26 mouse cellular contexts compared by ENCODE assay signal in genomic region chr4:56867761-56868160, GRCm38 (mm10). TPM values are rescaled to one million over a fixed set of nuclear protein-coding genes. Genes with fewer than 3 reads are reported as not detected.
DNase-seq lines count a peak whose midpoint lies in the region; ATAC-seq and TF ChIP-seq lines count a peak whose summit lies in the region.
"Had no signal": no experiment of that assay in that cellular context is flagged by ENCODE, and none has a peak within 500 bp of the region (broad histone marks: within the 10 kb centered on the region; RNA-seq: fewer than 3 reads in every experiment).

No protein-coding gene starts in this region.

- H3K27ac ChIP-seq in kidney, adult 2 months (ENCODE audit: insufficient read depth, low read depth, low read length): peak overlapping the region; percentile 80
- peak overlapping the region; percentile 87 for H3K27ac ChIP-seq in kidney, embryonic 15.5 days
- H3K27ac ChIP-seq in neural tube, embryonic 13.5 days (replicated peaks): no peak overlapping the region
- H3K27ac ChIP-seq in neural tube, embryonic 15.5 days (replicated peaks): no peak overlapping the region
- H3K27ac ChIP-seq: forebrain, embryonic 10.5 days; forebrain, embryonic 13.5 days; heart, adult 2 months; heart, embryonic 10.5 days; hindbrain, embryonic 14.5 days had no signal

- H3K4me1 ChIP-seq in kidney, adult 2 months (ENCODE audit: control insufficient read depth, insufficient read depth, low read length): peaks cover 4% of the 10 kb centered on the region; the same call in 1 of the 2 replicates
- H3K4me1 ChIP-seq in kidney, embryonic 15.5 days: peaks cover 44% of the 10 kb centered on the region
- H3K4me1 ChIP-seq in neural tube, embryonic 13.5 days (replicated peaks): peaks cover 16% of the 10 kb centered on the region
- H3K4me1 ChIP-seq in neural tube, embryonic 15.5 days: peaks cover 20% of the 10 kb centered on the region

- no peak for TF ChIP-seq POLR2A in kidney, adult 2 months (IDR thresholded peaks at IDR 0.05; ENCODE audit: low read depth, low read length)

- peak overlapping the region; percentile 28; the same call in 1 of the 2 replicates for H3K4me2 ChIP-seq in kidney, embryonic 15.5 days
- H3K4me2 ChIP-seq in neural tube, embryonic 13.5 days: no peak overlapping the region
- no peak overlapping the region for H3K4me2 ChIP-seq in neural tube, embryonic 15.5 days
- H3K4me2 ChIP-seq: forebrain, embryonic 13.5 days; heart, embryonic 13.5 days; hindbrain, embryonic 14.5 days had no signal

- H3K9me3 ChIP-seq in kidney, embryonic 15.5 days (replicated peaks): no peaks in the 10 kb centered on the region
- no peaks in the 10 kb centered on the region for H3K9me3 ChIP-seq in neural tube, embryonic 13.5 days
- 0 out of 2 replicates have a peak, but pooled peaks cover 2% of the 10 kb centered on the region for H3K9me3 ChIP-seq in neural tube, embryonic 15.5 days (replicated peaks)
- H3K9me3 ChIP-seq: forebrain, embryonic 13.5 days; G1E; heart, embryonic 10.5 days; heart, embryonic 13.5 days had no signal

- WGBS in kidney, adult 2 months: 52% methylated on average over 5 of the region's 5 CpGs
- WGBS in kidney, embryonic 15.5 days: 46% methylated on average over 5 of the region's 5 CpGs
- 72% methylated on average over 5 of the region's 5 CpGs for WGBS in neural tube, embryonic 13.5 days
- 74% methylated on average over 5 of the region's 5 CpGs for WGBS in neural tube, embryonic 15.5 days

- no peak overlapping the region for H3K9ac ChIP-seq in kidney, embryonic 15.5 days
- 0 out of 2 replicates have a peak overlapping the region, but pooled peaks have one; percentile 12 for H3K9ac ChIP-seq in neural tube, embryonic 13.5 days
- no peak overlapping the region for H3K9ac ChIP-seq in neural tube, embryonic 15.5 days (replicated peaks)
- H3K9ac ChIP-seq: forebrain, embryonic 13.5 days; heart, embryonic 13.5 days; hindbrain, embryonic 14.5 days had no signal

- no peaks in the 10 kb centered on the region for H3K27me3 ChIP-seq in kidney, adult 2 months (replicated peaks; ENCODE audit: control insufficient read depth, insufficient read depth, low read length)
- H3K27me3 ChIP-seq in kidney, embryonic 15.5 days: no peaks in the 10 kb centered on the region
- H3K27me3 ChIP-seq in neural tube, embryonic 13.5 days: no peaks in the 10 kb centered on the region
- no peaks in the 10 kb centered on the region for H3K27me3 ChIP-seq in neural tube, embryonic 15.5 days (replicated peaks)
- H3K27me3 ChIP-seq: CH12.LX; forebrain, embryonic 13.5 days; heart, embryonic 13.5 days; Patski had no signal

- TF ChIP-seq CTCF in kidney, adult 2 months (conservative IDR thresholded peaks at IDR 0.05; ENCODE audit: insufficient read depth, insufficient read length, low read depth, low read length): no peak

- peak; percentile 41 for DNase-seq in kidney, adult 2 months
- no peak for DNase-seq in kidney, adult 11 months
- DNase-seq in kidney, postnatal 36 days: no peak
- DNase-seq: adrenal gland, postnatal 10 days; adrenal gland, postnatal 36 days; B cell, adult 2 months; cerebellum, adult 18-20 months; cerebellum, adult 9-10 months; cerebellum, postnatal 14 days; gastrocnemius, postnatal 10 days; gastrocnemius, postnatal 36 days; heart, adult 2 months; heart, postnatal 14 days; heart, postnatal 4 days had no signal

- no peak for ATAC-seq in kidney, embryonic 15.5 days (replicated peaks; ENCODE audit: low FRiP score)
- ATAC-seq in neural tube, embryonic 13.5 days (ENCODE audit: low read depth): no peak
- ATAC-seq in neural tube, embryonic 15.5 days (ENCODE audit: low FRiP score): no peak
- ATAC-seq: forebrain, embryonic 13.5 days; forebrain, embryonic 16.5 days; Patski had no signal

- no peak overlapping the region for H3K4me3 ChIP-seq in kidney, adult 2 months (ENCODE audit: insufficient read depth, low read depth, low read length)
- no peak overlapping the region for H3K4me3 ChIP-seq in kidney, embryonic 15.5 days (replicated peaks)
- no peak overlapping the region for H3K4me3 ChIP-seq in neural tube, embryonic 13.5 days
- no peak overlapping the region for H3K4me3 ChIP-seq in neural tube, embryonic 15.5 days (replicated peaks)
- H3K4me3 ChIP-seq: forebrain, embryonic 10.5 days; forebrain, embryonic 13.5 days; heart, adult 2 months; heart, embryonic 10.5 days; heart, embryonic 13.5 days had no signal

- no peaks in the 10 kb centered on the region; the same call in 1 of the 2 replicates for H3K36me3 ChIP-seq in kidney, adult 2 months (ENCODE audit: control insufficient read depth, insufficient read depth, low read length)
- H3K36me3 ChIP-seq in kidney, embryonic 15.5 days: peaks cover 16% of the 10 kb centered on the region
- H3K36me3 ChIP-seq in neural tube, embryonic 13.5 days: 0 out of 2 replicates have a peak, but pooled peaks cover 4% of the 10 kb centered on the region
- H3K36me3 ChIP-seq in neural tube, embryonic 15.5 days: no peaks in the 10 kb centered on the region

RNA-seq across cellular contexts. Expression of gene Ctnnal1, which starts 2.8 kb away (rescaled TPM):
- polyA plus RNA-seq in kidney, adult 2 months (2012; rRNA removed): 14.3 and 14.4 TPM in 2 replicates
- polyA plus RNA-seq in kidney, embryonic 15.5 days (2015; fragmentation: Nextera tagmentation; extraction: Ambion mirVana): 39.5 and 41.9 TPM in 2 replicates
- 25.1 and 25.5 TPM in 2 replicates for polyA plus RNA-seq in neural tube, embryonic 13.5 days (2015; fragmentation: Nextera tagmentation; extraction: Ambion mirVana)
- 16.0 and 17.1 TPM in 2 replicates for polyA plus RNA-seq in neural tube, embryonic 15.5 days (2015; fragmentation: Nextera tagmentation; extraction: Ambion mirVana)

Comparison
In these comparisons a context has a peak if more than half of its experiments do, and no peak if none do; other contexts are left out.
1. H3K27ac ChIP-seq: peak in kidney, adult 2 months (single experiment) and kidney, embryonic 15.5 days (single experiment); none in neural tube, embryonic 13.5 days (single experiment) and neural tube, embryonic 15.5 days (single experiment).